Mouse (Mus musculus): ENCODE data around the gene Mmrn2. TPM values are rescaled to one million over a fixed set of nuclear protein-coding genes. Genes with fewer than 3 reads are reported as not detected.

The Mmrn2 gene
- total and polyA plus RNA-seq, 2 experiments from 2014 or later: 2.6 to 8.1 TPM

GRCm38 (mm10) chr14:34444924-34445323, 69.7 kb downstream of the Mmrn2 start:
- no peaks in the 10 kb centered on the region for H3K9me3 ChIP-seq (ENCODE audit: low read length)
- no peak for DNase-seq (ENCODE audit: low spot score)
- no peak for ATAC-seq
- no peak overlapping the region for H3K4me3 ChIP-seq (ENCODE audit: low read length)
- no peaks in the 10 kb centered on the region for H3K27me3 ChIP-seq (ENCODE audit: insufficient read depth, low read length)
- H3K36me3 ChIP-seq (ENCODE audit: insufficient read depth, low read length): peaks cover 2% of the 10 kb centered on the region; the same call in 1 of the 2 replicates
- H3K27ac ChIP-seq: no peak overlapping the region
- TF ChIP-seq CTCF (IDR thresholded peaks at IDR 0.05; ENCODE audit: low read depth): no peak
- H3K4me2 ChIP-seq (ENCODE audit: low read depth, low read length): no peak overlapping the region
- H3K4me1 ChIP-seq (ENCODE audit: insufficient read depth, low read length): no peaks in the 10 kb centered on the region
- H3K9ac ChIP-seq (replicated peaks; ENCODE audit: low read length): no peak overlapping the region

- Histone ChIP-seq H3K27me3 (ENCODE audit: insufficient read depth, low read length) (no peaks in the 10 kb centered on the region), H3K27ac (no peak overlapping the region), H3K36me3 (ENCODE audit: insufficient read depth, low read length) (peaks cover 2% of the 10 kb centered on the region; the same call in 1 of the 2 replicates), H3K9ac (replicated peaks; ENCODE audit: low read length) (no peak overlapping the region), H3K4me3 (ENCODE audit: low read length) (no peak overlapping the region), H3K9me3 (ENCODE audit: low read length) (no peaks in the 10 kb centered on the region), H3K4me2 (ENCODE audit: low read depth, low read length) (no peak overlapping the region), H3K4me1 (ENCODE audit: insufficient read depth, low read length) (no peaks in the 10 kb centered on the region)
- no peak for DNase-seq (ENCODE audit: low spot score)
- TF ChIP-seq CTCF (IDR thresholded peaks at IDR 0.05; ENCODE audit: low read depth): no peak
- WGBS: 94% methylated on average over 3 of the region's 3 CpGs
- no peak for ATAC-seq
These were observed 70.1 kb downstream of the Mmrn2 start for GRCm38 (mm10) chr14:34445348-34445747.

- no peak for TF ChIP-seq CTCF (IDR thresholded peaks at IDR 0.05; ENCODE audit: low read depth)
- H3K4me1 ChIP-seq (ENCODE audit: insufficient read depth, low read length): no peaks in the 10 kb centered on the region
- H3K4me3 ChIP-seq (ENCODE audit: low read length): no peak overlapping the region
- DNase-seq (ENCODE audit: low spot score) (no peak), ATAC-seq (no peak)
- H3K4me2 ChIP-seq (ENCODE audit: low read depth, low read length): no peak overlapping the region
- no peaks in the 10 kb centered on the region for H3K27me3 ChIP-seq (ENCODE audit: insufficient read depth, low read length)
- H3K9me3 ChIP-seq (ENCODE audit: low read length): no peaks in the 10 kb centered on the region
- H3K27ac ChIP-seq: no peak overlapping the region
- H3K36me3 ChIP-seq (ENCODE audit: insufficient read depth, low read length): peaks cover 2% of the 10 kb centered on the region; the same call in 1 of the 2 replicates
- 97% methylated on average over 6 of the region's 6 CpGs for WGBS
- no peak overlapping the region for H3K9ac ChIP-seq (replicated peaks; ENCODE audit: low read length)
These were observed 71.4 kb downstream of the Mmrn2 start for GRCm38 (mm10) chr14:34446624-34447023.

GRCm38 (mm10) chr14:34447659-34448058, 72.4 kb downstream of the Mmrn2 start:
- Histone ChIP-seq H3K4me1 (ENCODE audit: insufficient read depth, low read length) (no peaks in the 10 kb centered on the region), H3K4me3 (ENCODE audit: low read length) (no peak overlapping the region), H3K9ac (replicated peaks; ENCODE audit: low read length) (no peak overlapping the region), H3K4me2 (ENCODE audit: low read depth, low read length) (no peak overlapping the region), H3K36me3 (ENCODE audit: insufficient read depth, low read length) (peaks cover 2% of the 10 kb centered on the region; the same call in 1 of the 2 replicates), H3K27me3 (ENCODE audit: insufficient read depth, low read length) (no peaks in the 10 kb centered on the region), H3K9me3 (ENCODE audit: low read length) (no peaks in the 10 kb centered on the region), H3K27ac (no peak overlapping the region)
- 62% methylated on average over 4 of the region's 4 CpGs for WGBS
- no peak for ATAC-seq
- TF ChIP-seq CTCF (IDR thresholded peaks at IDR 0.05; ENCODE audit: low read depth): no peak
- DNase-seq (ENCODE audit: low spot score): no peak

- DNase-seq (ENCODE audit: low spot score) (no peak), ATAC-seq (no peak)
- H3K4me3 ChIP-seq (ENCODE audit: low read length): no peak overlapping the region
- H3K9me3 ChIP-seq (ENCODE audit: low read length): no peaks in the 10 kb centered on the region
- peaks cover 2% of the 10 kb centered on the region; the same call in 1 of the 2 replicates for H3K36me3 ChIP-seq (ENCODE audit: insufficient read depth, low read length)
- no peak for TF ChIP-seq CTCF (IDR thresholded peaks at IDR 0.05; ENCODE audit: low read depth)
- no peak overlapping the region for H3K9ac ChIP-seq (replicated peaks; ENCODE audit: low read length)
- H3K27me3 ChIP-seq (ENCODE audit: insufficient read depth, low read length): no peaks in the 10 kb centered on the region
- no peaks in the 10 kb centered on the region for H3K4me1 ChIP-seq (ENCODE audit: insufficient read depth, low read length)
- H3K4me2 ChIP-seq (ENCODE audit: low read depth, low read length): no peak overlapping the region
- H3K27ac ChIP-seq: no peak overlapping the region
These were observed 73.1 kb downstream of the Mmrn2 start for GRCm38 (mm10) chr14:34448398-34448797.

- 63% methylated on average over 9 of the region's 9 CpGs for WGBS
- Histone ChIP-seq H3K36me3 (ENCODE audit: insufficient read depth, low read length) (peaks cover 2% of the 10 kb centered on the region; the same call in 1 of the 2 replicates), H3K4me2 (ENCODE audit: low read depth, low read length) (no peak overlapping the region), H3K4me1 (ENCODE audit: insufficient read depth, low read length) (no peaks in the 10 kb centered on the region), H3K9me3 (ENCODE audit: low read length) (no peaks in the 10 kb centered on the region), H3K27me3 (ENCODE audit: insufficient read depth, low read length) (no peaks in the 10 kb centered on the region), H3K9ac (replicated peaks; ENCODE audit: low read length) (no peak overlapping the region), H3K4me3 (ENCODE audit: low read length) (no peak overlapping the region), H3K27ac (no peak overlapping the region)
- no peak for TF ChIP-seq CTCF (IDR thresholded peaks at IDR 0.05; ENCODE audit: low read depth)
- no peak for ATAC-seq
- no peak for DNase-seq (ENCODE audit: low spot score)
These were observed 74.5 kb downstream of the Mmrn2 start for GRCm38 (mm10) chr14:34449807-34450206.

- Histone ChIP-seq H3K4me2 (ENCODE audit: low read depth, low read length) (no peak overlapping the region), H3K4me1 (ENCODE audit: insufficient read depth, low read length) (no peaks in the 10 kb centered on the region), H3K27ac (no peak overlapping the region), H3K36me3 (ENCODE audit: insufficient read depth, low read length) (peaks cover 2% of the 10 kb centered on the region; the same call in 1 of the 2 replicates), H3K9me3 (ENCODE audit: low read length) (no peaks in the 10 kb centered on the region), H3K9ac (replicated peaks; ENCODE audit: low read length) (no peak overlapping the region), H3K27me3 (ENCODE audit: insufficient read depth, low read length) (no peaks in the 10 kb centered on the region), H3K4me3 (ENCODE audit: low read length) (no peak overlapping the region)
- 89% methylated on average over 5 of the region's 5 CpGs for WGBS
- DNase-seq (ENCODE audit: low spot score) (no peak), ATAC-seq (no peak)
- TF ChIP-seq CTCF (IDR thresholded peaks at IDR 0.05; ENCODE audit: low read depth): no peak
These were observed 75.2 kb downstream of the Mmrn2 start for GRCm38 (mm10) chr14:34450451-34450850.
